Mouse (Mus musculus) left cerebral cortex, postnatal 10 days (tissue): ENCODE measurements around the gene Wfdc15a. TPM values are rescaled to one million over a fixed set of nuclear protein-coding genes. Genes with fewer than 3 reads are reported as not detected.

ENCODE experiments used
- DNase-seq, 2 experiments: peaks; one replicate each; pipeline ENCODE4 v3.0.0; 2021 to 2022; ENCODE audit warnings: low spot score in 2 of 2, mixed read lengths in 1 of 2; ENCODE audit errors: extremely low spot score in 1 of 2
- intact Hi-C: fragments of 180-260 bp; cut with DNase I; formaldehyde crosslinking; loops from one replicate; pipeline ENCODE4 v1.15.1; 2025
- total RNA-seq, 2 experiments: library from RNA; stranded (reverse); gene quantifications; 2 replicates each; pipeline ENCODE4 v1.2.3; 2021

Wfdc15a gene
- total RNA-seq, 2 experiments from 2014 or later: not detected

DNA sequence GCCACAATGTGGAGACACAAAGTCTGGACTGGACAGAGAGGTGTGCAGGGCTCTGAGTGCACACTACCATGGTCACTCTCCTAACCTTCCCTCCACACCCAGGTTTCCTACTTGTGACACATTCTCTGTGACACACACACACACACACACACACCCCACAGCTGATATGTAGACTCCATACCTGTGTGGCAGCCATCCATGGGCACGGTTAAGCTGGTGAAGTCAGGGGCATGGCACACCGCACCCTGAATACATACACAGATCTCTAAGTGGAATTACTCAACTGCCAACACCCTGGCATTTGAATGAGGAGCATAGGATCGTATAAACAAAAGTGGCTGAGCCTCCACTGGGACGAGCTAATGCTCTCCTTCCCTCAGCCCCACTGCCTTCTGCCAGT lies 19.2 kb downstream of the Wfdc15a start:
- no peak for DNase-seq
- intact Hi-C loops: no loop called here

DNA sequence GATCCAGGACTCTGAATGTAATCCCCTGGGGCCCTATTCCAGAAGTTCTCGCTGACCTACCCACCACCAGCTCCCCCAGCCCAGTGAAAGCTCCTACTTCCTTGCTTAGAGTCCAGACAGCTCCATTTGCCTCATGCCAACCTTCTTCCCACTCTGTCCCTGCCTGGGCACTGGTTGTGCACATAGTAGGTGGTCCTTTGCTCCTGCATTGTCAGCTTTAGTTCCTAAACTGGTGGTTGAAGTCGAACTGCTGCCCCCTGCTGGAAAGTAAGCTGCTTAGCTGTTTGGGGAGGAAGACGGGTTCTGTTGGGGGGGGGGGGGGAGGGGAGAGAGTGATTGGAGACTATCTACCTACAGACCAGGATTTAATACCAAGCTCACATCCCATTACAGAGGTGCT lies 19.8 kb downstream of the Wfdc15a start:
- peak in 1 of 2 experiments; percentile 49 for DNase-seq
- intact Hi-C loops: no loop called here

- intact Hi-C loops: no loop called here
Measured at GRCm38 (mm10) chr2:164177831-164178230, 22.1 kb downstream of the Wfdc15a start.

GRCm38 (mm10) chr2:164175850-164176249 lies 24.1 kb downstream of the Wfdc15a start:
- intact Hi-C loops: no loop called here
- DNase-seq: no peak

More at GRCm38 (mm10) chr2:164177831-164178230, 22.1 kb downstream of the Wfdc15a start:
- no peak for DNase-seq

GRCm38 (mm10) chr2:164174649-164175395 lies 25.1 kb downstream of the Wfdc15a start:
- intact Hi-C loops: loop anchor here (5.0 kb wide), 1 partner anchor 38 kb away; no protein-coding TSS in a partner anchor
- peak; percentile 53 to 73 for DNase-seq

GRCm38 (mm10) chr2:164173394-164173793 lies 26.5 kb downstream of the Wfdc15a start:
- no peak for DNase-seq
- intact Hi-C loops: loop anchor here (5.0 kb wide), 1 partner anchor 36 kb away; no protein-coding TSS in a partner anchor

GRCm38 (mm10) chr2:164170902-164171301 lies 29.0 kb downstream of the Wfdc15a start, which contains the start of gene Kcns1:
TSS of gene Kcns1 (minus strand) at chr2:164171113.
- DNase-seq: peak in 1 of 2 experiments; percentile 59
- intact Hi-C loops: loop anchor here (5.0 kb wide), 1 partner anchor 34 kb away; no protein-coding TSS in a partner anchor

GRCm38 (mm10) chr2:164170326-164170725 lies 29.6 kb downstream of the Wfdc15a start:
- DNase-seq: no peak

GRCm38 (mm10) chr2:164168571-164168946 lies 31.4 kb downstream of the Wfdc15a start:
- intact Hi-C loops: no loop called here

More at GRCm38 (mm10) chr2:164170326-164170725, 29.6 kb downstream of the Wfdc15a start:
- intact Hi-C loops: loop anchor here (5.0 kb wide), 1 partner anchor 33 kb away; no protein-coding TSS in a partner anchor

DNA sequence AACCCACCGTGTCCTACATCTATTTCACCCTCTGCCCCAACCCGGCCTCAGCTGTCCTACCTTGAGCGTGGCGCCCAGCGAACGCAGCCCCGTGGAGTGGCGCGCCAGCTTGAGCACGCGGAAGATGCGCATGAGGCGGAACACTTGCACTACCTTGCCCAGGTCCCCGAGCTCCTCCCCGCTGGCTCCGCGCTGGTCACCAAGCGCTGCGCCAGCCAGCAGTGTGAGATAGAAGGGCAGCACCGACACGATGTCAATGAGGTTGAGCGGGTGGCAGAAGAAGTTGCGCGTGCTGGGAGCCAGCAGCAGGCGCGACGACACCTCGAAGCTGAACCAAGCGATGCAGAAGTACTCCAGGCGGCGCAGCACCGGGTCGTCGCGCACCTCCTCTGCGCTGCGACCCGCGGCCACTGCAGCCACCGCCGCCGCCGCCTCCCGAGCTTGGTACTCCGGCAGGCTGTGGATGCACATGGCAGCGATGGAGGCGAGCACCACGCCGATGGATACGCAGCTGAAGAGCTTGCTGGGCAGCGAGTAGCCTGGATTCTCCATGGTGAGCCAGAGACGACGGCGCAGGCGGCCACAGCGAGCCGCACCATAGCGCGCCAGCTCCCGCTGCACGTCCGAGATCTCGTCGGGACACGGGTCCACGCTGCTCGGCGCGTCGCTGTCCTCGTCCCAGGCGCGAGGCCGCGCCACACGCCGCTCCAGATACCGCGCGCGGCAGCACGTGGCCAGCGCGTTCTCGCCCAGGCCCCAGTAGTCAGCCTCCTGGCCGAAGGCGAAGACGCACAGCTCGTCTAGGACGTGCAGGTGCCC lies 32.0 kb downstream of the Wfdc15a start:
- intact Hi-C loops: no loop called here
- DNase-seq: no peak

More at GRCm38 (mm10) chr2:164168571-164168946, 31.4 kb downstream of the Wfdc15a start:
- peak in 1 of 2 experiments; percentile 67 for DNase-seq

- DNase-seq: no peak
- intact Hi-C loops: no loop called here
Measured at GRCm38 (mm10) chr2:164164941-164165340, 35.0 kb downstream of the Wfdc15a start.

- intact Hi-C loops: no loop called here
- no peak for DNase-seq
Measured at GRCm38 (mm10) chr2:164161515-164162055, 38.3 kb downstream of the Wfdc15a start.

- no peak for DNase-seq
- intact Hi-C loops: no loop called here
Measured at GRCm38 (mm10) chr2:164158838-164159237, 41.1 kb downstream of the Wfdc15a start.

DNA sequence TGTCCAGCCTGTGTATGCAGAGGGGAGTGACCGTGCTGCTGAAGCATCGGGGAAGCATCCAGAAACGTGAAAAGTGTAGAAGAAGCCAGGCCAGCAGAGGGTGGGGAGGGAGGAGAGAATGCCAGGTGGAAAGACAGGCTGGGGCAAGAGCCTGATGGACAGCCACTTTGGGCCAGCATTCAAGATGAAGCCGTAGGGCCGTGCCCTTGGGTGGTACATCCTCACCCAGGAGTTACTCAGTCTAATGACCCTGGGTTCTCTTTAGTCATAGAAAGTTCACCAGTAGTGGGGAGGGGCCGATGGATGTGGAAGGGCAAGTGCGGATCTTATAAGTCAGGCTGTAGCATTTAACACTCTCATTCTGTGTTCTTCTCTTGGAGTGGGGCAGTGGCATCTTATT lies 43.8 kb downstream of the Wfdc15a start:
- DNase-seq: no peak
- intact Hi-C loops: no loop called here

- DNase-seq: no peak
- intact Hi-C loops: no loop called here
Measured at GRCm38 (mm10) chr2:164154007-164154406, 45.9 kb downstream of the Wfdc15a start.

DNA sequence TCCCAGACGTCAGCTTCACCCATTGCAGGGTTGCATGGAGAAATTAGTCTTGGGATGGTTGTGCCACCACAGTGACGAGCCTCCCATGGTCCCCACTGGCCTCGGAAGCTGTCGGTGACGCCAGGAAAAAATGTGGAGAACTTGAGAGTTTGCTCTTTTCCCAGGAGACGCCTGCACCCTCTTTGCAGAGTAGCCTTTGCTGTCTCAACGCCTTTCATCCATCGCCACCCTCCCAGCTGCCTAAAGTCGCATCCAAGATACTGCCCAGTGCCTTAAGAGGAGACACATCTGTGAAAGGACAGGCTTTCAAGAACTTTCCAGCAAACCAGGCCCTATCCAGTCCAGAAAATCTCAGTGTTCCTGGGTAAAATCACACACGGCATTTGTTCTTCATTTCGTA lies 47.6 kb downstream of the Wfdc15a start:
- no peak for DNase-seq
- intact Hi-C loops: no loop called here

- no peak for DNase-seq
- intact Hi-C loops: no loop called here
Measured at GRCm38 (mm10) chr2:164150086-164150760, 49.7 kb downstream of the Wfdc15a start.
